In the genomic region with DNA sequence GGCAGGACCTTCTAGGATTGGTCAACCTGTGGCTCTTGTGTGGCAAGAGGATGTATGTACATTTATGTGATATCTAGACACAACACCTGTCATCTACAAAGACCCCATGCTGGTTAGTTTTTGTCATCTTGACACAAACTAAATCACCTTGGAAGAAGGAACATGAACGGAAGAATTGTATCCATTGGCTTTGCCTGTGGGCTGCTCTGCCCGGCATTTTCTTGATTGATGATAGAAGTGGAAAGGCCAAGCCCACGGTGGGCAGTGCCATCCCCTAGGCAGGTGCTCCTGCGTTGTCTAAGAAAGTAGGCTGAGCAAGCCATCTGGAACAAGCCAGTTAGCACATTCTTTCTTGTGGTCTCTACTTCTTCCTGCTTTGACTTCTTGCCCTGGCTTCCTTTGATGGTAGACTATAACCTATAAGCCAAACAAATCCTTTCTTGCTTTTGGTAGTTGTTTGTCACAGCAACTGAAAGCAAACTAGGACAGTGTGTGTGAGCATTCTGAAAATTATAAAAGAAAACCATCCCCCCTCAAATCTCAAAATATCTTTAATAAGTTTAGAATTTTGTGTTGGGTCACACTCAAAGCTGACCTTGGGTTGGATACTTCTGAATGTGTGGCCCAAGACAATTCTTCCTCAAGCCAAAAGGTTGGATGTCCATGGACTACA, we compare ENCODE assay signal across 9 mouse cellular contexts. TPM values are rescaled to one million over a fixed set of nuclear protein-coding genes. Genes with fewer than 3 reads are reported as not detected.
DNase-seq lines count a peak whose midpoint lies in the region; ATAC-seq and TF ChIP-seq lines count a peak whose summit lies in the region.
"Not testable (repeated sequence)": the region's sequence is repeated elsewhere in the genome, so short reads cannot be mapped to it uniquely, and the experiment has no call there.
"Had no signal": no experiment of that assay in that cellular context is flagged by ENCODE, and none has a peak within 500 bp of the region (broad histone marks: within the 10 kb centered on the region; RNA-seq: fewer than 3 reads in every experiment).

No protein-coding gene starts in this region.

- peaks cover 26% of the 10 kb centered on the region for H3K4me1 ChIP-seq in thymus, adult 2 months (replicated peaks; ENCODE audit: control insufficient read depth, insufficient read depth, low read length)

- DNase-seq in CD4-positive helper T cell, adult 2 months (ENCODE audit: low read depth, low spot score): peak; percentile 50
- peak; percentile 84 for DNase-seq in heart, adult 11 months
- DNase-seq in naive thymus-derived CD4-positive, alpha-beta T cell, adult 2 months (ENCODE audit: low read depth): peak; percentile 67
- DNase-seq in thymus, adult 2 months: peak; percentile 51
- DNase-seq in thymus, postnatal 25 days: peak; percentile 73

- H3K27me3 ChIP-seq in thymus, adult 2 months (ENCODE audit: control insufficient read depth, insufficient read depth, low read length): not testable (repeated sequence)

- not testable (repeated sequence) for H3K36me3 ChIP-seq in thymus, adult 2 months (ENCODE audit: control insufficient read depth, insufficient read depth, low read length)

- peak; percentile 67 for ATAC-seq in CD4-positive, CD25-positive, alpha-beta regulatory T cell, adult 4 months

- H3K4me3 ChIP-seq in thymus, adult 2 months (ENCODE audit: control insufficient read depth, insufficient read depth, low read length): not testable (repeated sequence)

- not testable (repeated sequence) for TF ChIP-seq POLR2A in thymus, adult 2 months (IDR thresholded peaks at IDR 0.05; ENCODE audit: control insufficient read depth, extremely low read depth, insufficient read depth, low read length, poor library complexity)

- peak overlapping the region; percentile 16 for H3K27ac ChIP-seq in thymus, adult 2 months (ENCODE audit: control insufficient read depth, insufficient read depth, low read length)

- WGBS in thymus, adult 2 months: 36% methylated on average over 3 of the region's 4 CpGs

- TF ChIP-seq CTCF in thymus, adult 2 months (IDR thresholded peaks at IDR 0.05; ENCODE audit: borderline replicate concordance, control insufficient read depth, extremely low read depth, insufficient read depth, low read length, poor library complexity): not testable (repeated sequence)

RNA-seq across cellular contexts. Expression of a gene that starts 27.5 kb away (rescaled TPM):
- 1 to 10 TPM; 5.0 to 6.1 TPM for polyA plus RNA-seq in CD4-positive, CD25-positive, alpha-beta regulatory T cell, adult 4 months (2017; shearing (Covaris generic))
- 34.4 and 40.1 TPM in 2 replicates for polyA plus RNA-seq in thymus, adult 2 months (2012; rRNA removed)
- polyA plus RNA-seq: embryonic facial prominence, embryonic 10.5 days; forebrain, embryonic 11.5 days; Patski had no signal

RNA-seq across cellular contexts. Expression of a gene that starts 30.7 kb away (rescaled TPM):
- polyA plus RNA-seq in CD4-positive, CD25-positive, alpha-beta regulatory T cell, adult 4 months (2017; shearing (Covaris generic)): 10 to 100 TPM; 59.0 to 75.9 TPM
- 145 and 154 TPM in 2 replicates for polyA plus RNA-seq in thymus, adult 2 months (2012; rRNA removed)
